Mouse (Mus musculus) gastrocnemius, adult 18-20 months (tissue): ENCODE measurements around the gene Sec22c. TPM values are rescaled to one million over a fixed set of nuclear protein-coding genes. Genes with fewer than 3 reads are reported as not detected.

ENCODE experiments used
- DNase-seq: peaks from one replicate; pipeline ENCODE4 v3.0.0; 2021; ENCODE audit warnings: low spot score
- total RNA-seq, 2 experiments: library from RNA; stranded (reverse); gene quantifications; 2 replicates each; pipeline ENCODE4 v1.2.3; 2021

Gene Sec22c
- total RNA-seq, 2 experiments from 2014 or later = 5.4 to 5.5 TPM

- no peak for DNase-seq
Observed at GRCm38 (mm10) chr9:121653668-121654067, 51.6 kb downstream of the Sec22c start.

- DNase-seq = no peak
Observed at GRCm38 (mm10) chr9:121647026-121647425, 58.3 kb downstream of the Sec22c start.

GRCm38 (mm10) chr9:121644855-121645254 is 60.4 kb downstream of the Sec22c start:
- no peak for DNase-seq

GRCm38 (mm10) chr9:121642401-121643181 is 62.7 kb downstream of the Sec22c start, which contains the start of gene Vipr1:
Gene Vipr1, plus strand, starts transcription at chr9:121642716.
- no peak for DNase-seq

- DNase-seq = peak; percentile 74
Observed at GRCm38 (mm10) chr9:121642001-121642400, 63.3 kb downstream of the Sec22c start, which contains the start of gene Lyzl4. Gene Lyzl4, minus strand, starts transcription at chr9:121642096.

- DNase-seq = no peak
Observed at GRCm38 (mm10) chr9:121641235-121641915, 63.9 kb downstream of the Sec22c start.

GRCm38 (mm10) chr9:121639790-121640189 is 65.5 kb downstream of the Sec22c start:
- DNase-seq = no peak

- DNase-seq = no peak
Observed at GRCm38 (mm10) chr9:121635835-121636576, 69.3 kb downstream of the Sec22c start.

GRCm38 (mm10) chr9:121633306-121633705 is 72.0 kb downstream of the Sec22c start:
- DNase-seq = no peak

GRCm38 (mm10) chr9:121632891-121633290 is 72.4 kb downstream of the Sec22c start:
- DNase-seq = no peak

GRCm38 (mm10) chr9:121631946-121632345 is 73.3 kb downstream of the Sec22c start:
- no peak for DNase-seq

- DNase-seq = no peak
Observed at GRCm38 (mm10) chr9:121630627-121631026, 74.7 kb downstream of the Sec22c start.

Other genes with a start within 250 kb of the Sec22c start
- gene Cck, start 209.8 kb downstream of the Sec22c start, total RNA-seq = not detected
- gene Lyzl4, start 63.4 kb downstream of the Sec22c start, total RNA-seq = not detected
- gene Vipr1, start 62.8 kb downstream of the Sec22c start, total RNA-seq = 1 to 10 TPM; 1.1 to 1.5 TPM
- gene Ss18l2, start 4.8 kb upstream of the Sec22c start, total RNA-seq = 100 to 1,000 TPM; 108 to 115 TPM
- gene Nktr, start 13.7 kb upstream of the Sec22c start, total RNA-seq = 10 to 100 TPM; 31.7 to 37.0 TPM
- 100 to 1,000 TPM; 123 to 131 TPM for gene Zfp651, start 53.8 kb upstream of the Sec22c start, total RNA-seq
- gene Klhl40, start 72.1 kb upstream of the Sec22c start, total RNA-seq = 100 to 1,000 TPM; 121 to 228 TPM
- 100 to 1,000 TPM; 125 to 145 TPM for gene Hhatl, start 87.0 kb upstream of the Sec22c start, total RNA-seq
- gene Ccdc13, start 134.0 kb upstream of the Sec22c start, total RNA-seq = under 1 TPM in 1 of 2 experiments, not detected in 1; 0.17 TPM
- gene Higd1a, start 152.9 kb upstream of the Sec22c start, total RNA-seq = 10 to 100 TPM; 82.9 to 95.7 TPM
- gene Ackr2, start 192.9 kb upstream of the Sec22c start, total RNA-seq = 1 to 10 TPM in 1 of 2 experiments, under 1 TPM in 1; 0.64 to 1.8 TPM
- not detected for gene Cyp8b1, start 210.8 kb upstream of the Sec22c start, total RNA-seq
- under 1 TPM; 0.62 to 0.71 TPM for gene Fam198a, start 245.5 kb upstream of the Sec22c start, total RNA-seq